Mouse (Mus musculus) heart, postnatal 0 days (tissue): ENCODE data around the gene Zfp131.
"Not testable (repeated sequence)": the region's sequence is repeated elsewhere in the genome, so short reads cannot be mapped to it uniquely, and the experiment has no call there.

Source experiments
- CTCF ChIP-seq: IDR thresholded peaks from 2 replicates; pipeline ENCODE4 v1.5.1; 2016; ENCODE audit warnings: antibody characterized with exemption, control low read depth, low read depth
- EP300 ChIP-seq: IDR thresholded peaks from 2 replicates; pipeline ENCODE4 v1.6.1; 2016; ENCODE audit warnings: antibody characterized with exemption, low read depth

DNA sequence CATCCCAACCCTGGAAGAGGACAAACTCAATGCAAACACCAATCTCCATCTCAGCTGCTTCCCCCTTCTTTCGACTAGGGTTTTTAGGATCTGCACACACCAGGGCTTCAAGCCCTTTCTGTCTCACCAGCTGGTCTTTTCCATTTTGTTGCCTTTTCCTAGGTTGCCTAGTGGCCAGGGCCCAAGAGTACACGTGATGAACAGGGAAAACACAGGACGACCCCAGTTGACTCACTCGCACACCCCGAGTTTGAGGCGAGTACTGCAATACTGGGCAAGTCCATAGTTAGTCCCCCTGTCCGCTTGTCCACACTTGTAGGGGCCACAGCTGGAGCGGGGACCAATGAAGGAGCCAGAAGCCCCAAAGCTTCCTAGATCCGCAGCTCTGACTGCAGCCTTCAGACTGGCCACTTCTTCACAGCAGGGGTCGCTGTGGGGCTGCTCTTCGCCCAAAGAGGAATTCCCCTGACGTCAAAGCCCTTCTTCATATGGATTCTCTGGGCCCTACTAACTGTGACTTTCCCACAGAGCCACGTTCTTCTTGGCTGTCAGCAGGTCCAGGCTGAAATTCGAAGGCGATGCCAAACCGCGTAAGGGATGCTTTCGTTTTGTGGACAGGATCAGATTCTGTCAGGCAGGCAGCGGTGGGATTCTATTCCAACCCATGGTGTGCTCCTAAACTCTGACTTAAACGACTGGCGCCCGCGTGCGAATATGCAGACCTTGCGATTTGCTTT is 44.8 kb upstream of the Zfp131 start, which contains the start of gene D13Ertd608e:
- TF ChIP-seq CTCF, result peak; percentile 47
- TF ChIP-seq EP300, result not testable (repeated sequence)
